Mouse (Mus musculus): ENCODE measurements around the gene Itga4.

Gene Itga4

DNA sequence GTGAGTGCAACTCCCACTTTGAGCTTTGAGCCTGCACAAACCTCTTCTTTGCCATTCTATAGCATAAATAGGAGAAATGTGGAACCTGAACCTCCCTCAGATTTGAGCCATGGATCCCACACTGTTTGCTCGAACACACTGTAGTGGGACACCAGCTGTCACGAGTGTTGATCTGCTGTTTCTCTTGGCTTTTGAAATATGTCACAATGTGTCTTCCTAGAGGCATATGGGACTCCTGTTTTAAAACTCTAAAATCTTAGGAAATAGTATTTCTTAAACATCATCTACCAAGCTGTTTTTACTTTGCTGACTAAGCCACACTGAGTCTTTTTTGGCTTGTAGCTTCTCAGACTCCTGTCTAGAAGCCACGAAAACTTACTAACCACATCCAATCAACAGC, 102.6 kb downstream of the Itga4 start:
- DNase-seq = no peak

DNA sequence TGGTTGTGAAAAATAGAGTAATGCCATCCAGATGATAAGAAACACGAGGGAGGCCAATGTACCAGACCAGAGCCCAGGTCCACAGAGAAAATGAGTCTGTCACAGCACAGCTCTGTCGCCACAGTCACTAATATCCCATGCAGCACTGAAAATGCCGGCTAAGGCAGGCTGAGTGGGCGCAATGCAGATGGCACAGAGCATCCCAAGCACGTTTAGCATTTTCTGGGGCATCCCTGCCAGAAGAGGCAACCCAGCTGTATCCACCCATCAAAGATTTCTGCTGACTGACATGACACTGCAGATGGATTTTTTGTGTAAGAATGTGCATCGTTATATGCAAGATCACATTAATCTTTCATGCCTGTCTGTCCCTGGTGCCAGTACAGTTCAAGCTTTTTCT, 106.8 kb downstream of the Itga4 start:
- no peak for DNase-seq

DNA sequence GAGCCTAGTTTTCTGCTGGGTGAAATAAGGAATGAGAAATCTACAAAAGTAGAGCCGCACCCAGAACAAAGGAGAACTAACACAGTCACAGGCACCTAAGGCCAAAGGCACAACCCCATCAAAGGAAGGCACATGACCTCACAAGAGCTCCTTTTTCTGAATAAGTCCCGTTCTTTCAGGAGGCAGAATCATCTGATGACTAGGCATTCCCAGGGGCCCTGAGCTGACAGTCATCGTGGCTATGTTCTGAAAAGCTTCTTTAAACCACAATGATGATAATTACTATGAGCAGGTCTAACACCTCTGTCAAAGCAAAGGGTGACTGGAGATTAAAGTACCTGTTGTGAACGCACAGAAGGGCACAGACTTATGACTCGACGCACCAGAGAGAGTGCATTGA, 108.7 kb downstream of the Itga4 start:
- DNase-seq = no peak

DNA sequence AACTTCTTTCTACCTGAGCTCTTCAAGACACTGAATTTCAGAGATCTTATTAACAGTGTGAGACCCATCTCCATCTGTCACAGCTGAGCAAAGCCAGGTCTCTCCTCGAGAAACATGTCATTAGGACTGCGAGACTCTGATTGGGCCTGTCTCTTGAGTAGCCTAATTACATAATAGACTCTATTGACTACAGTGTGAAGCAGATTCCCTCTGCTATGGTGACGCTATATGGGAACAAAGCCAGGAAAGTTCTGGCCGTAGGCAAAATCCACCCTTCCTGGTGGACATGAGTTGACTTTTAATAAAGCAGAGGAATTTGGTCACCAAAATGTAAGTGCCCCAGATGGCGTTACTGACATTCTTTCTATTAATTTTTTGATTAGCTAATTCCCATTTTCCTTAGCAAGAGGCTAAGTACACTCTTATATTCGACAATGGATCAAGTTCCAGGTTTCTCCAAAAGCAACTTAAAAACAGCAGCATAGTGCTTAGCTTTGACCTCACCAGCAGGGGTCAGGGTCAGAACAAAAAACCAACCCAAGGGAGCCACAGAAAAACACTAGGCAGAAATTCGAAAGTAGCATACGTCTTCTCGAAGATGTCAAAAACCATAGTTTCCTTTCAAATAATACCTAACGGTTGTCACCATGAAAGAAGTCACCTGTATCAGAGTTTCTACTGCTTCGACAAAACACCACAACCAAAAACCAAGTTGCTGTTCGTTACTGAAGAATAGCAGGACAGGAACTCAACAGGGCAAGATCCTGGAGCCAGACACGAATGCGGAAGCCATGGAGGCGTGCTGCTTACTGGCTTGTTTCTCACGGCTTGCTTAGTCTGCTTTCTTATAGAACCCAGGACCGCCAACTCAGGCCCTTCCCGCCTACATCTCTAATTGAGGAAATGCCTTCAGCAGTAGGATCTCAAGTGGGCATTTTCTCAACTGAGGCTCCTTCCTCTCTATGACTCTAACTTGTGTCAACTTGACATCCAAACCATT, 112.5 kb downstream of the Itga4 start:
- DNase-seq = no peak

DNA sequence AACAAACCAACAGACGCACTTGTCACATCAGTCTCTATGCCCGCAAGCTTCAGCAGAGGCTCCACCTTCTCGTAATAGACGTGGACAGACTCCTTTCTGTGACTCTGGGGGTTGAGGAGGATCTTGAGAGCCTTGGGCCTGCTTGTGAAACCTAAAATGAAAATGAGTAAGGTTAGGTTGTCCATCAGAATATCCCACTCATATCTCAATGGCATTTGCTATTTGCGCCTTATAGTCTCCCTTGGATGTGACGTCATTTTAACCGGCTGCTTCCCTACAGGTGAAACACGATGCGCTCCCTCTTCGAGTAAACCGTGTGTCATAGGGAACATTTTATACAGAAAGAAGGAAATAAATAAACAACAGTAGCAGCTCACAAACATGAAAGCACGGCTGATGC, 113.4 kb downstream of the Itga4 start:
- DNase-seq = no peak

DNA sequence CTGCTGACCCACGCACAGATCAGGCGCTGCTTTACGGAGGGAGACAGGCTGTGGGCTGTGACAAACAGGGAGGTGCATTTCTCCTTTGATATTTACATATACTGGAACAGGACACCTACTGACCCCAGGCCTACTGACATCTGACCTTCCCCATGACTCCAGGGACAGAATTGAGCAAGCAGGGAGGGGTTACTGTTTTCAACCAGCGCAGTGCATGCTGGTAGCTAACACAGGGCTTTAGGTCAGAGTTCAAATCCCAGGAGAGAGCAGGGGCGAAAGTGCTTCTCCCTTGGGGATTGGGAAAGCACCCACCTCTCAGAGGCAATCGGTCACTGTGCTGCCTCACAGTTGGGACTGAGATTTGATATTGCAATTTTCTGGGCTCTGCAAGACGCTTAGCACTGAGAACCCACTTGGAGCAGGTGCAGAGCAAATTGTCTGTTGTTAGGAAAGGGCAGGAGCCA, 113.9 kb downstream of the Itga4 start:
- no peak for DNase-seq

DNA sequence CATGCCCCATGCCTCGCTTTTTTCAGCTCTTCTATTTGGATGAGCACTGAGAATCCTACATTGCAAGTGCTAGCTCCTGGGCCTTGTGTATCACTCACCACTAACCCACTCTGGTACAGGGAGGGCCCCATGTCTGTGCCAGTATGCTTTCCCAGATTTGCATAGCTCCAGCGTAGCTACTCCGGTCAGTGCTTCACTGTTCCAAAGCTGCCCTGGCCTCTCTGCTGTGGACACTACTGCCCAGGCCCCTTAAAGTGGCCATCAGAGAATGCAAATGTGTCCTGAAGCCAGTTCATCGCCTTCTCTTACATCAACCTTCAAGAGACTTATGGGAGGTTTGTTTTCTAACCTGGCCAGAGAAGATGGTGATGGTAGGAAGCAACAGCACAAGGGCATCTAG, 114.7 kb downstream of the Itga4 start:
- DNase-seq = no peak

DNA sequence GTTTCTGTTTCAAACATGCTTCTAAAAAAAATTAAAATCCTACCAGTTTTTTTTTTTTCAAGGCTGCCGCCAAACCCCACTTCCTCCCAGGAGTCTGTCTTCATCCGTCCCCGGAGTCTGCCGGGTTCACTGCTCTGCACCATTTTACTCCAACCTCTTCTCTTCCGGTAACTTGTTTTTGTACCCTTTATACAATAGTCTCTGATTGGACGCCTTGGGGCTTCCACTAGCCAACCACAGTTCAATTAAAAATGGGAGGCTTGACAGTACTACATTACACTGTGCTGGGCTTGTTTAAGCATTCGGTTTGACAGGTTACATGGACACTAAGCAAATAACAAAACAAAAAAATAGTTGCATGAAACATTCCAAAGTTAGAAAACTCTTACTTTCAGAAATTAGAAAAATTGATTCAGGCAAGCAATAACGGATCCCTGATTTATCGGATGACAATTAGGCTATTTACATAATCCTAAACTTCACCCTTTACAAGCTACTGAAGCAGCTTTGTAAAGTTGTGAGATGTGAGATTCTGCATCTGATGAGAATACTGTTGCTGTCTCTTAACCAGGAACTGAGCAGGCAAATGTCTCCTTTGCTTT, 115.6 kb downstream of the Itga4 start:
- peak; percentile 34 for DNase-seq

DNA sequence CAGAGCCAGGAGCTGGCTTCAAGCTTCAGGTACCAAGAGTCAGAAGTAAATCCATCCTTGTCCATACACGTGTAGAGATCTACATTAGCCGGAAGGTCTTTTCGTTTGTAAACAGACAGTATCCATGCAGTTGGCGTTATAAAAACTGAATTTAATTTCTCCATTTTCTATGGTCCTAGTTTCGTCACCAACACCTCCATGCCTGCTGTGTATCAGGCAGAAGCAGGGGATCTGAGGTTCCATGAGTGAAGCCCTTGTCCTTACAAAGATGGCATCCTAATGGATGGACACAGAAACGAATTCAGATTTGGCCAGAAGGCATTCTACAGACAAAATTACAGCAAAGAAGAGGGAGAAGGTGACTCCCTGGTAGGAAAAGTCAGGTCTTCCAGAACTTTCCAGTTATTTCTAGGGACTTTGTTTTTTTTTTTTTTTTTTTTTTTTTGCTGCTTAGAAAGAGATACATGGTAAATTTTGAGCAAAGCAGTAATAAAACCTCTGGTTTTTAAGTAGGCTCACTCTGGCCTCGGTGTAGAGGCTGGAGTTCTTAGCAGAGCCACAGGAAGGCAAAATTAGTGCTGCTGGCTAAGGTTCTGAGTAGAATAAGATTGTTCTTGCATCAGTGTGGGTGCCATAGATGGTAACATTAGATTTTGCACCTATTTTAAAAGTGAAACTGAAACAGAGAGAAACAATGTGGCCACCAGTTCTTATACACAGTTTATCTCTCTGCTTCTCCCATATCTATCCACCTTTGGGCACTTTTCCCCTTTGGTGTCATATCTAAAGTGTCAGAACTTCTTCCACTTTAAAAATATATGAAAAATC, 116.3 kb downstream of the Itga4 start:
- no peak for DNase-seq

DNA sequence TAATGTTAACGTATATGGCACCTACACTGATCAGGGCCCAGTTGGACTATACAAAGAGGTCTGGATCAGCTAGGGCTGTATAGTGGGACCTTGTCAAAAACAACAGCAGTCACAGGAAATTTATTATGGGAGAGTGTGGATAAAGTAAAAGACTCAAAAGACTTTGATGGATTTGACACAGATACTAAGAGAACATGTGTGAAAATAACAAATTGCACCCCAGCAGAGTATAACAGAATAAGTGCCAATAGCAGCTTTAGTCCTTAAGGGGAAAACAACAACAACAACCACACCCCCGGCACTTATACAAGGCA, 116.9 kb downstream of the Itga4 start:
- no peak for DNase-seq

DNA sequence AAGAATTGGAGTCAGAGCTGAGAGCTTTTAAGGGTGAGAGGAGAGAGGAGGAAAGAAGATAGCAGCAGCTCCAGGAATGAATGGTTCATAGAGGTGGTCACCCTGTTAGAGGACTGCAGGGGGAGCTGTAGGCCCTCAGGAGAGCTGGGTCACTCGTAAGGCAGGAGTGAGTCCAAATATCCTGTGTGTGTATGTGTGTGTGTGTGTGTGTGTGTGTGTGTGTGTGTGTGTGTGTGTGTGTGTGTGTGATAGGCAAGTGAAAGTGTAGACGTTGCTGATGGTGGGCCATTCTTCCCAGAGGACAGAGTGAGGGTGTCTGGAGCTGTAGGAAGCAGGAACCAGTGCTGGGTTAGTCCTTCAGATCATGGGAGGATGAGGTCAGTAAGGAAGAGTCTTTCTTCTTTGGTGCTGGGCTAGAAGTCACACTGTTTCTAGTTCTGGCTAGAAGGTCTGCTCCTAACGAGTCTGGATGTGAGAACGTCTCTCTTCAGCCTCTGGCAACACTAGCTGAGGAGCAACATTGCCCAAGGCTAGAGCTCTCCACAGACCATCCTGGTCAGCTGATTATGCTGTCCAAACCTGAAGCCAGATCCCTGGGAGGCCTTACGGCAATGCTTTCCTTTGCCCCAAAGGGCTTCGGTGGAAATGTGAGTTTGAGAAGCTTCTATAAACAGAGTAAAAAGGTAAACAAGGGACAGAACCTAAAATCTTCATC, 117.4 kb downstream of the Itga4 start:
- DNase-seq = no peak

DNA sequence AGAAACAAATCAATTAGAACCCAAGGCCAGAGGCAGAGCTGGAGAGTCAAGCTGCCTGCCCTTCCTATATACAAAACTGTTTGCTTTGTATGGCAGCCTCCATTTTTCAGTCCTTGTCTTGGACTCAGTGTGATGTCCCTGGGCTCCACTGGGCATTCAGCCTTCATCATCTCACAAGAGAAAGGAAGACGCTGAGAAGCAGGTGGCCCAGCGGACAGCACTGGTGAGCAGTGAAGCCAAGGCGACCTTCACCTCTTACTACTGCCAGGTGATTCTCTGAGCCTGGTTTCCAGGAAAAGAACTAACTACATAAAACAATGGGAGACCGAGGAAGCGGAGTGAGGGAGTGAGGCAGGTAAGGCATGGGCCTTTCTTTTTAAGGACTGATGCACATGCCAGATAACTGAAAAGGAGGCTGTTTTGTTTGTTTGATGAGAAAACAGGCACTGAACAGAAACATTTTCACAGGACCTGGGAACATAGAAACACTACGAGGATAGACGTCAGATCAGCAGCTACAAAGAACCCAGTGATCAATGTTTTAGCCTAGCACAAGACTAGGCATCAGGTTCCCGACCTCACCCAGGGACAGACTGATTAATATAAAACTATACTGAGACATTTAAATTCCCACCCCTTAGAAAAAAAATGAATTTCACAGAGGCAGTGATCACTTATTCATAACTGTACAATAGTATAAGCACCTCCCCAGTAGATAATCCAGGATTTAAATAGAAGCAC, 123.3 kb downstream of the Itga4 start:
- DNase-seq = no peak

DNA sequence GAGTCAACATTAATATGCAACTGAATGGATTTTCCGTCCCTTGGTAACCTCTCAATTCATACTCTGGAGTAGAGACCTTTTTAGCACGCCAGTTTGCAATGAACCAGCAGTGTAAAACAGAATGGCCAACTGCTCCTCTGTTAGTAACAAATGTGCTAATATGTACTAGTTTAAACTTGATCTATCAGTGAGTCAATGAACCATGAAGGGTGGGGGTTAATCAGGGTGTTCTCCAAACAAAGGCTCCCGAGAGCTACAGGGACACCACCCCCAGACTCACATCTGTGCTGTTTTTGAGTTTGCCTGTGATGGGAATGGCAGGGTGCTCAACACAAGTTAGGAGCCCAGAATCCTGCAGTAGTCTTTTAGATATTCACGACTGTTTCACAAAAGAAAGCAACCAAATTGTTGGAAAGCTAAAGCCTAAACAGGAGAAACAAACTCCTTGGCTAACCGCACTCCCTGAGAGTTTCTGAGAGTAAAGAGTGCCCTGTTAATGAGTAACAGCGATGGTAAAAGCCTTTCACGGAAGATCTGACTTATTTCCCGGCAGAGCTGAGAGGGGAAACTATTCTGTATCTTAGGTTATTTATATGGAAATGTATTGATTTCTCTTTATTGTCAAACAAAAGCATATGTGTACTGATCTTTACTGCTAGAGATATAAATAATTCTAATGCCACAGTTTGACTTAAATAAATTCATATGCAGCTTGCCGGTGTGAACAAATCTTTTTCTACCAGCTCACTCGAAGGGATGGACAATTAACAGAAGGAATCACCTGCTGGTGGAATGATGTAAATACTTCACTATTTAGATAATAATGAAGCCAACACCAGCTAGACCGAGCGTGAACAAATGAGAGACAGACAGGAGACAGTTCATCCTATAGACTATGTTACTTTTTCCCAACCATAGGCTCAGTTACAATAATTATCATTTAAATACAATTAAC, 124.1 kb downstream of the Itga4 start:
- no peak for DNase-seq
